Mouse (Mus musculus): ENCODE results near the gene Vav2.

The Vav2 gene

DNA sequence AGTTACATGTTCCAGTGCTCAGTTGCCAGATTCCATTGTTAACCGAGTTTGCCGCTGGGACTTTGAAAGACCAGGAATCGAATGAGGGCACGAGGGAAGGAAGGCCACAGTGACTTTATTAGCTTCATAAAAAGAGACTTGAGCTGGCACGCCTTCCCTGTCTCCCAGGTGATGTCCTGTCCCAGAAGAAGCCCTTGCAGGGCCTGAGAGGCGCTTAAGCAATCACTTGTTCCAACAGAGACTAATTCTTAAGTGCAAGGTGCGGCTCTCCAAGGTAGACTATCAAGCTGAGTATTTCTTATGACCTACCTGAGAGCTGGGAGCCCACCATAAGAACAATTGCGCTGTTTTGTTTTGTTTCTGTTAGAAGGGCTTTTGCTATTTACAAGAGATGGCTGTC is 57.9 kb downstream of the Vav2 start:
- DNase-seq (ENCODE audit: low spot score in 2 of 2): no peak

DNA sequence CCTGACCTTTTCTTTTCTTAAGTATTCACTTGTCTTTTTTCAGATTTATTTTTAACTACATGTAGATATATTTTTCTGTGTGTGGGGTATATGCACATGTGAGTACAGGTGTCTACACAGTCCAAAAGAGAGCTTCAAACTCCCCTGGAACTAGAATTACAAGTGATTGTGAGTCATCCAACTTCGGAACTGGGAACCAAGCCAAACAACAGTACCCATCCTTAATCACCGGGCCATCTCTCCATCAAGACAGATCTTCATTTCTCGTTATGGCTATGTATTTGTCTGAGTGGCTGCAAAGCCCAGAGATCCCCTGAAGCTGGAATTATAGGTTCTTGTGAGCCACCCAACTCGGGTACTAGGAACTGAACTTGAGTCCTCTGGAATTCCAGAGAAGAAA is 61.5 kb downstream of the Vav2 start:
- DNase-seq (ENCODE audit: low spot score in 2 of 2): no peak

DNA sequence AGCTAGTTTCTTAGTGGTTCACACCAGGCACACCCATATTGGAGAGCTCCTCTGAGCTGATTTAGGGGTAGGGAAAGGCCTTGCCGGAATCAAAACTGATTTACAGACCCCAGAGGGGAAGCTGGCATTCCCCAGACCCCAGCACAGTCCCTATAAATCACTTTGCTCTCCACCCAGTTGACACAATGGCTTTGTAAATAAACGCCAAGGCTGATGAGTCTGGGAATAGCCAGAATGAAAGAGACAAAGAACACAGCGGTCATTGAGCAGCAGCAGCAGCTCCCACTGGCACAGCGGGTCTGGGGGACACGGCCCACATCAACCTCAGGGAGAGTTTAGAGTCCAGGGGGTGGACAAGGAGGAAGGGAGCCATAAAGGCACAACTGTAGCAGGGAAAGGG is 65.0 kb downstream of the Vav2 start:
- no peak for DNase-seq (ENCODE audit: low spot score in 2 of 2)

DNA sequence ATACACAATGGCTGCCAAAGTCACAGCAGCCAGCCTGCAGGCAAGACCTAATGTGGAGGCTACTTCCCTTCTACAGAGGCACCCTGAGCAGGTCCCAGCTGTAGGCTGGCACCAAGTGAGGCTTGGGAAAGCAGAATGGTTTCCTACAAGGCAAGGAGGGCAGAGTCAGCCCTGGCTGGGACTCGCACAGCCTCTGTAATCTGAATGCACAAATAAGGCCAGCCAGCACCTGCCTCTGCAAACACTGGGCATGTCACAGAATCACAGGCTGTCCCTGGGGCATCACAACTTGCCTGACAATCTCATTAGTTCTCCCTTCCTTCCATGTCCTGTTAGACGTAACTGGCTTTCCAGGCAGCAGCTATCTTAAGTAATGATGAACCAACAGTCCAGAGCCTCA is 68.4 kb downstream of the Vav2 start:
- DNase-seq (ENCODE audit: low spot score in 2 of 2): no peak

DNA sequence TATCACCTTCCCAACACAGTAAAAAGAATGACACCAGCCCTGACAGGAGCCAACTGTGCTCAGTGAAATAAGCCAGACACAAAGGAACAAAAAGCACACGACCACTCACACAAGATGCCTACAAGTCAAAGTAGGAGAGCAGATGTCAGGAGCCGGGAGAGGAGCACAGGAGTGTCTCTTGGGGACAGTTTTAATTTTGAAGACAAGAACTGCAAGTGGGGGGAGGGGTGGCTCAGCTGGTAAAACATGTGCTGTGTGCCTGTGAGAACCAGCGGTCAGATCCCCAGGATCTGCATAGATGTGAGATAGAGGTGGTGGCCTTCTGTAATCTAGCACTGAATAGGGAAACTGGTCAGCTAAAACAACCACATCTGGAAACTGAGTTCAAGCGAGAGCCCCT is 71.1 kb downstream of the Vav2 start:
- DNase-seq (ENCODE audit: low spot score in 2 of 2): no peak

DNA sequence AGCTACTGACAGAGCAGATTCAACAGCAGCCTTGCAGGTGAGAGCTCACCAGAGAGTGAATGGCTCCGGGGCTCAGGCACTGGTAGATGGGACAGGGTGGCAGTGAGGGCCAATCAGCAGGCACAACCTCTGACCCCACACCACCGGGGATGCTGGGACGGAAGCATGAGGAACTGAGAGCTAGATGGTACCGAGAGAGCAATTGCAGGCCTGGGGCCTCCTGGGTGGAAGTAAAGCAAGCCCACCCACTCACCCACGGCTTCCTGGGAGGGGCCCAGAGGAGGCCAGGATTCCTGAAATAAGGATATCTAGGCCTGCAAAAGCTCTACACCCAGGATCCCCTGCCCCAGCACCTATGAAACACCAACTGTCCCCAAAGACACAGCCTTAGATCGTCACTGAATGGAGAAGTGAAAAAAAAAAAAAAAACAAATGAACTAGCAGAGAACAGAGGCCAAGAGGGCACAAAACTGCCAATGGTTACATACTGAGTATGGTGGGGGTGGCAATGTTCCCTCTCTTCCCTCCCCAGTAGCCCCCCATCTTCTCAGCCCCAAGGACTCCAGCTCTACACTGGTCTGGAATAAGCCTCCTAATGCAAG is 72.1 kb downstream of the Vav2 start:
- no peak for DNase-seq (ENCODE audit: low spot score in 2 of 2)

DNA sequence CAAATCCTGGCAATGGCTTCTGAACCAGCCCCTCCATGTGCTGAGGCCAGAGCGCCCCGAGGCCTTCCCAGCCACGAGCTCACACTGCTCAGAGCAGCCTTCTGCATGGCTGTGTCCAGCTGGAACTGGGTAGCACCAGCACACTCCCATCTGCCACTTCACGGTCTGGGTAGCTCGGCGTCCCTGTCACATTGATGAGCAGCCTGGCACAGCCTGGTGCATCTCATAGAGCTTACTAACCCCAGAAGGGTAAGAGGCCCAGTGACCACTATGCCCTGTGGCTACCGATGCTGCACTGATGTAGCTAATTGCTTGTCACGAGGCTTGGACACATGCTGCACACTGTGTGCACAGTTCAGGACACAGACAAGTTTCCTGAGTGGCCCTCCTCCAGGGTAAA is 74.1 kb downstream of the Vav2 start:
- no peak for DNase-seq (ENCODE audit: low spot score in 2 of 2)

DNA sequence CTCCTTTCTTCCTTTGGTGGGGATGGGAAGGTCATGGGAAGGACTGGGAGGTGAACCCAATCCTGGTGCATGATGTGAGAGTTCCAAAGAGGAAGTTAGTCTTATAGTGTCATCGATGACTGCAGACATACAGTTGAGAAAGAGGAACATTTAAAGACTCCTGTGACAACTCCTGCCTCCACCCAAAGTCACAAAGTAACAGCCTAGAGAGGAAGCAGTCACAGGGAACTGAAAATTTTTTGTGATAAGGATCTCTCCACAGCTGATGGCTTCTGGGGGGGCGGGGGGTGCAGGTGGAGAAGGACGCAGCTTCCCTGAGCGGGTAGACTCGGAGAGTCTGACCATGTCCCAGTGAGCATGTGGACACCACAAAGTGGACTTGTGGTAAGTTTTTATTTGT is 76.5 kb downstream of the Vav2 start:
- DNase-seq (ENCODE audit: low spot score in 2 of 2): no peak

DNA sequence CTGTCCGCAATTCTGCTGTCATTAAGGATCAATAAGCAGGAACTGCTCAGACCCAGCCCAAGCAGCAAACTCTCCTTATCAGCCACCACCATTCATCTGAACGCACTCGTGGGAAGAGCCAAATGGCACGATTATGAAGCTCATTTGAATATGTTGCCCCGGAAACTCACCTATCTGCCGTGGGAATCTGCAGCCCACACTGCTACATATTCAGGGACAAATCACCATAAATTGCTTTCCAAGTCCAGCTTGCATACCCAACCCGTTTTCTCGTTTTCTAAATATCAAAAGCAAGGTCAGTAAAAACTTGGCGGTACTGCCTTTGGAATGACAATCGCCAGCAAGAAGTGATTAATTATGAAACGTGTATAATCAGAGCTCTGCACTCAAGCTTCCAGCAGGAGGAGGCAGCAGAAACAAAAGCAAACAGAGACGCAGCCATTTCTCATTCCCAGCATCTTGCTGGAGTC is 82.8 kb downstream of the Vav2 start:
- DNase-seq (ENCODE audit: low spot score in 2 of 2): peak in 1 of 2 experiments; percentile 56

DNA sequence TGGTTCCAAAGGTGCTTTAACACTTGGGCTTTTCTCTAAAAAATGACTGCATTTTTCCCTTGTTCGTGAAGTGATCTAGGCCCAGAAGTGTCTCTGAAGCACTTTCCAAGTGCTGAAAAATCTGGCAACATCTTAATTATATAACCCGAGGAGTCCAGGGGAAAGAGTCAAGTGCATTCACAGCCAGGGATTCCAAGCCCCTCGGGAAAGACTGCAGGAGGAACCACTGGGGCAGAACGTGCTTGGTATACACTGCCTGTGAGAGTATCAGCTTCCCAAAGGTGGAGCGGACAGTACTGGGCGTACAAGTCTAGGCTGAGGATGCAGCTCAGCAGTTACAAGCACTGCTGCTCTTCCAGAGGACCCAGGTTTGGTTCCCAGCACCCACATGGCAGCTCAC is 86.2 kb downstream of the Vav2 start:
- no peak for DNase-seq (ENCODE audit: low spot score in 2 of 2)

DNA sequence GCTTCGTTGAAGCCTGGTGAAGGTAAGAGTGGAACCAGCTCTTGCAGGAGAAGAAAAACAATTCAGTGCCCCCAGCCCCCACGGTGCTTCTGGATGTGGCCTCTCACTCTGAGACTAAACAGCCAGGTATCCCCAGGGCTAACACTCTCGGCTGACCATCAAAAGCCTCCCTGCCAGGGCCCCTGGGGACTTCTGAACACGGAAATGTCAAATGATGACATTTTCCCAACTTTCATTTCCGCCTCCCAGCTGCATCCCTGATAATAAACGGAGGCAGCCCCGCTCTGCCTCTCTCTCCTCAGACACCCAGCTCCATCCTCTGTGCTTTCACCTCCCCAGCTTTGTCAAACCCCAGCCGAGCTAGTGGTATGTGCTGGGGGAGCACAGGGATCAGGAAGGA is 87.8 kb downstream of the Vav2 start:
- no peak for DNase-seq (ENCODE audit: low spot score in 2 of 2)

DNA sequence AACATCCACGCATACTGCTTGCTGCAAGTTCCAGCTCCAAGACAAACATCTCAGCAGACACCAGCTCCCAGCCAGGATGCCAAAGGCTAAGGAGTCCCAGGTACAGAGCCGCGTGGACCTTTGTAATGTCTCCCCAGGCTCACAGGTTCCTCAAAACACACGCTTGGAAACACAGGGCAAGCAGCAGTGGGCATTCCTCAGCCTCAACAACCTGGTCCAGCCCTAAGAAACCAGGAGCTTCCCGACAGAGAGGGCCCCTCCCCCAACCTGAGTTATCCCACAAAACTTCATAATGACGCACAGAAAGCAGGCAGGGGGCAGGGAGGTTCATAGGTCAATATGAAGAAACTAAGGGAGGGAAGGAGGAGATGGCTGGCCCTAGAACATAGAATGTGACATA is 89.6 kb downstream of the Vav2 start:
- no peak for DNase-seq (ENCODE audit: low spot score in 2 of 2)

DNA sequence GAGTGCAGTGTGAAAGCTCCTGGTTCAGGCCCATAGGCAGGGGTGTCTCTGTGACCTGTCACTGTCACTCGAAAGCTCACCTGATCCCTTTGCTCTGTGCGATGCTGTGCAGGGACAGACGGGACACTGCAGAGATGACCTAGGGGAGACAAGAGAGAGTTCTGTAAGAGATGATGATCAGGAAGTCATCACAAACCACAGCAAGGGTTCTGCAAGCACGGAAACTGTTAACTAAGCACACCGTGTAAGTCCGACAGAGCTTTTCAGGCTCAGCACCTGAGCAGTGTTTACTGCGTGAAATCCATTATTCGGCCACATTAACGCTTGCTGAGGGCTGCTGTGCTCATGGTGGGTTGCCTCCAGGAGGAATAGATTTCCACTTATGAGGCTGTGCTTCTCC is 90.2 kb downstream of the Vav2 start:
- DNase-seq (ENCODE audit: low spot score in 2 of 2): no peak

DNA sequence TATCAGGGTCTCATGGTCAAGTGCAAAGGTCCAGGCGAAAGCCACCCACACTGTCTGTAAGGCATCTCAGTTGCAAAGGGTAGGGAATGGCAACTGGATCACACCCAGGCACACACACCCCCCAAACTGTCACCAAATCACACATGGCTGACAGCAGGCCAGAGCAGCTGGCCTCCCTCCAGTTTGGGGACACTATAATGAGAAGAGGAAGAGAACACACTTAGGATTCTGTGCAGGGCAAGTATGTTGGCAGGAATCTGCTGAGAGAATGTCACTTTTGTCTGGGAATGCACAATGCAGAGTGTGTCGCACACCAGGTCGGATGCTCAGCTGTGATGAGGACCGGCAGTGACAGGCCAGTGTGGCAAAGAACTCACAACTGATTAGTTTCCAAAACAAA is 92.0 kb downstream of the Vav2 start:
- peak; percentile 82 to 84 for DNase-seq (ENCODE audit: low spot score in 2 of 2)

DNA sequence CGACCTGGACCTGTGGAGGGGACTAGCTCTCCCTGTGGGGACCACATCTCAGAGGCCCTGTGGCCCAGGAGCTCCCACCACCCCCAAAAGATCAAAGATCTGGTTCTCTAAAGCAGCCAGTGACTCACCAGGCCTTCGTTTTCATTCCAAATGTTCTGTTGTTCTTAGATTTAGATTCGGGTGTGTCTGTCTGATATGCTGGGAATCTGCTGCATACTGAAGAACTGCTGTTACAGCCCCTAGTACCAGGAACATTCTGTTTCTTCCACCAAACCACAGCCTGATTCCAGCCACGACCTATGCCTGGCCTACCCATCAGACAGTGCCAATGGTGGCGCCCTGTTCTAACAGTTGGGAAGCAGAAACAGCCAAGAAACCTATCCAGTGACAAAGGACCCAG is 95.3 kb downstream of the Vav2 start:
- no peak for DNase-seq (ENCODE audit: low spot score in 2 of 2)

DNA sequence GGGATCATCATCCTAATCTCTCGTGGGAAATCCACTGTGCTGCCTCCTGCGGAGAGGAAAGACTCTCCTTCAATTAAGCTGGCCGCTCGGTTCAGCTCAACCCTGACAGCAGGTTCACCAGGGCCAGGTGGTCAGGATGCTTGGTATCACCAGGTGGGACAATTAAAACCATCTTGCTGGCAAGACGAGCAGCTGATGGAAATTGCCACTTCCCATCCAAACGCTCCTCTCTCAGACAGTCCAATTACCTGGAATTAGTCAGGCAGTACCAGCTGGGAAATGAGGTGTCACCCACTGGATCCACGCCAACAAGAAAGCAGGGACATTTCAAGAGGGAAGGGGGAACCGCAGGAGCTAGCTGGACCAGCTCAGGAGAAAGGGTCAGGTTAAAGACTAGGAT is 96.4 kb downstream of the Vav2 start:
- no peak for DNase-seq (ENCODE audit: low spot score in 2 of 2)

DNA sequence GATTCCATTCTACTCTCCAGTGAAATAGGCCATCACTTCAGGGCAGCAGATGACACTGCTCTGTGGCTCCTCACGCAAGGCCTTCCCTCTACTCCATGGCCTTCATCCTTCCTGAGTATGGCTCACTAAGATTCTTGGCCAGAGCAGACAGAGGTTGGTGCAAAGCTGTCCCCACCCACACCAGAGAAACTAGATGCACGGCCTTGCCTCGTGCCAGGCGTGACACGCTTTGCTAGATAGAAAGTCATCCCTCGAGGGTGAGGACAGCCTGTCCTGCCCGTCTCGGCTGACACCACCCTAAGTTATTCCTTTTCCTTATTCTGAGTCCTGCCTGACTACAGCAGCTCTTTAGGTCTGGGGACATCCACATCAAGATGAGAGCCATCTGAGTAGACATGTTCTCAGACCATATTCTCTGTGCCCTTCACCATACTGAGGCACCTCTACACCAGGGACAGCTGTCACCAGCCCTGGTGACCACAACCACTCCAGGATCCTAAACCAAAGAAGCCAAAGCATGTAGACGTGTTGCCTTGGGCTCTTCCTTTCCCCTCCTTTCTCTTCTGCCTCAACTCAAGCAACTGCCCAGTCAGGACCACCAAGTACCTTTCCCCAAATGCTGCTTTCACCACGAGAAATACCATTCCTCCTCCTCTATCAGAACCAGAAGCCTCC is 97.3 kb downstream of the Vav2 start:
- DNase-seq (ENCODE audit: low spot score in 2 of 2): no peak

DNA sequence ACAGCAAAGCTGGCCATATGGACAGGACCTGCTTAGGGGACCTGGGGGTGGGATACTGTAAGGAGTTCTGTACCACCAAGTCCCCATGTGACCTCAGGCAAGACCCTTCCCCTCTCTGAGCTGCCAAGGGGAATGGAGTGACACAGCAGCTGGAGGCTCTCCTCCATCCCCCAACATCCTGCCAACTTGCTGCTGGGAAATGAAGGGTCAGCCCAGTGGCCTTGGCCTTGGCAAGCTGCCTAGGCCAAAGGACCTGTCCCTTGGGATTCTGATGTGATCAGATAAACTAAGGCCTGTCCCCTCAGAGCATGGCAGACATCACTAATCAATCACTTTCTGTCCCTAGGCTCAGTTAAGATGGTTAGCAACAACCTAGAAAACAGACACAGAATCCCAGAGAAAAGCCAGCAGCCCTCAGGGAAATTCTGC is 98.2 kb downstream of the Vav2 start:
- no peak for DNase-seq (ENCODE audit: low spot score in 2 of 2)

DNA sequence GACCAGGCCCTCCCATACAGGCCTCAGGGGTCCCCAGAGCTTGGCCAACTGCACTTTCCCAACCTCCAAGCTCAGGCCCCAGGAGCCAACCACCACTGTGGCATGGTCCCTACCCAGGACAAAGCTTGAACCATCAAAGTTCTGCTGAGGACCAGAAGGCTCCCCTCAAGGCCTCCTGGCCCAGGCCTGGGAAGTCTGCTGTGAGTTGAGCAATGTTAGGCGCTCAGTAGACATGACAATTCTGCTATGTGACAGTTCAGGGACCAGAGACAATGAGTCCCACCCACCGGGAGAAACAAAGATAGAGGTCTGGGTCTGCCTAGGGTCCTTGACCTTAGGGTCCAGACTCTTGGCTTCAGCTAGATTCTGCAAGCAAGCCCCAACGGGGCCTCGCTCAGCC is 98.9 kb downstream of the Vav2 start:
- no peak for DNase-seq (ENCODE audit: low spot score in 2 of 2)

DNA sequence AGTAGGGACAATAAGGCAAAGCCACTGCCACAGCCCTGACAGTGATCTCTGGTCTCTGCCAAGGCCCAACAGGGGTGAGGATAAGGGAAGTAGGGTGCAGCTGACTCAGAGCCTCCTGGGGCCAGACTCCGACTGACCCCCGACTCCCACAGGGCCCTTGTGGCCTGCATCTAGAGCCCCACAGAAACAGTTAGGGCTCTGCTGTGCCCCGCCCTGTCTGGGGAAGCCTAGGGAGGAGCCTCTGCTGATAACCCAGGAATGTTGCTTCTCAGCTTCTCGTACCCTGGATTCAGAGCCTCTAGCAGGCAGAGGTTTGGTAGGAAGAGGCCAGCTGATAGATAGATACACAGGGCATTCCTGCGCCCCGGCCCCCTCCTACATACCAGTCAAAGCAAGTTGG is 99.8 kb downstream of the Vav2 start:
- no peak for DNase-seq (ENCODE audit: low spot score in 2 of 2)

DNA sequence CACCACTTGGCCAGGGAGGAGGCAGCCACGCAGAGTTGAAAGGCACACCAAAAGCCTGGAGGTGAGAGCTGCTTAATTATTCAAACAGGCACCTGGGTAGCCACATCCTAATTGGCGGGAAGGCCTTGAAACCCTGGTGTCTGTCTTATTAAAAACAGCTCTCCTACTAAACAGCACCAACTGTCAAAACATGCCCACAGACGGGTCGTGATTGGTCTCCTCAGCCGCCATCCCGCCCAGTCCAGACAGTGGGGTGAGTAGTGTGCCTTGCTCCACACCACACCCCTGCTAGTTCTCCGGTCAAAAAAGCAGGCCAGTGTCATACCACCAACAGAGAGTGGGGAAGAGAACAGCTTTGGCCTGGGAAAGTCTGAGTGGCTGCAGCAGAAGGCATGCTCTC is 100.5 kb downstream of the Vav2 start:
- no peak for DNase-seq (ENCODE audit: low spot score in 2 of 2)

DNA sequence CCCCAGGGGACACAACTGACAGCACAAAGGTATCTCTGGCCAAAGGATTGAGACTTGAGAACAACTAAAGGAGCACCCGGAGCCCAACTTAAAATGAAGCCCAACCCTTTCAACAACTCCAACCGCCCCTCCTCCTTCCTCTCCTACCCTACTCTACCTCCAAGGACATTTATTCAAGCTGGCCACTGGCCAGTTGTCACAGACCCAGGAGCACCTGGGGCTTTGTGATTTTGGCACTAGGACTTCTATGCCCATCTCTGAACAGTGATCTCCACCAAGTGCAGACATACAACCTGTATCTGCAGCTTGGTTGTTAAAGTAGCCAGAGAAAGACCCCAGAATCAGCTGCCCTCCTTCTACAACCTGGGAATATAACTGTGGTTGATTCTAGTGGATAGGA is 102.1 kb downstream of the Vav2 start:
- no peak for DNase-seq (ENCODE audit: low spot score in 2 of 2)

DNA sequence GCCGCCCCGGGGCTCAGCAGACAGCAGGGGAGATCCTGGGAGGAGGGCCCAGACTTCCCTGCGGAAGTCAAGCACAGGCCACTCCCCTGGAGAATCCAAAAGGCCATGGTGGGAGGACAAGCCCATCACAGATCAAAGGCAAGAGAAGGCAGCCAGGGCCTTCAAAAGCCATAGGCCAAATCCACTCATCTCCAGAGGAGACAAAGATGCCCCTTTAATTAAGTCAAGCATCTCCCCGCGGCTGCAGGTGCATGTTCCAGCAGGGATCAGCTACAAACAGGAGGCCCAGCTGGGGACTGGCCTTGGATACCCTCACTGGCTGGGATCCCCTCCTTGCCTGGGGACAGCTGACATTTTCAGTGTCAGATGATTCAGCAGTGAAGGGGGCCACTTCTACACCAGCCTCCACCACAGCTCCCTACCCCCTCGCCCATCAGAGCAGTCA is 105.4 kb downstream of the Vav2 start:
- peak; percentile 47 to 49 for DNase-seq (ENCODE audit: low spot score in 2 of 2)

DNA sequence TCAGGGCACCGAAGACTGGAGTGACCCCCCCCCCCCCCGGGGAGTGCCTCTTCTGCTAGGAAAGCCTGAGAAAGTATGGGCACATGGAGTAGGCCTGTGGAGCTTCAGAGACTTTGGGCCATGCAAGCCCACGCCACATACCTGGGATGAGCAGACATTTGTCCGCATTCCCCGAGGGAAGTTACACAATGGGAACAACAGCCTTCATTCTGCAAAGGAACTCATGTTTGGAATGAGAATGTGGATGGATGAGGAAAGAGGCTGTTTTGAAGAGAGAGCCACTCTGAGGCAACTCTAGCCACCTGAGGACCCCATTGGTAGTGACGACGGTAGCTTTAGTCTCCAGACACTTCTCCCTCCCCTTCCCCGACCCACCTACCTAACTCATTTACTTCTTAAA is 106.0 kb downstream of the Vav2 start:
- no peak for DNase-seq (ENCODE audit: low spot score in 2 of 2)

Measured in right cerebral cortex, postnatal 10 days (tissue).